Mouse (Mus musculus): ENCODE results near the gene Tmem163. TPM values are rescaled to one million over a fixed set of nuclear protein-coding genes. Genes with fewer than 3 reads are reported as not detected.
A peak's percentile ranks its signal among the peaks of the same experiment; 100 is the strongest.

Gene Tmem163
- total and polyA plus RNA-seq, 2 experiments: 0.09 to 0.35 TPM

GRCm38 (mm10) chr1:127609814-127610213, 69.5 kb downstream of the Tmem163 start:
- no peaks in the 10 kb centered on the region for H3K36me3 ChIP-seq (ENCODE audit: control insufficient read depth, insufficient read depth, low read length)
- no peaks in the 10 kb centered on the region for H3K27me3 ChIP-seq (ENCODE audit: control insufficient read depth, insufficient read depth, low read length)
- TF ChIP-seq CTCF (IDR thresholded peaks at IDR 0.05; ENCODE audit: low read depth, low read length) (no peak), POLR2A (IDR thresholded peaks at IDR 0.05; ENCODE audit: extremely low read depth, insufficient read depth, low read length) (no peak)
- H3K4me1 ChIP-seq (ENCODE audit: control insufficient read depth, insufficient read depth, low read length): 0 out of 2 replicates have a peak, but pooled peaks cover 2% of the 10 kb centered on the region
- no peak overlapping the region for H3K4me3 ChIP-seq (ENCODE audit: insufficient read depth, low read depth, low read length)
- no peak overlapping the region for H3K9ac ChIP-seq (ENCODE audit: low read depth, low read length)
- no peak for DNase-seq (ENCODE audit: extremely low read depth, low read depth, low spot score)
- no peaks in the 10 kb centered on the region for H3K79me2 ChIP-seq (ENCODE audit: control insufficient read depth, insufficient read depth, low read length)
- no peak overlapping the region for H3K27ac ChIP-seq (replicated peaks; ENCODE audit: insufficient read depth, low read depth, low read length)
- WGBS: 57% methylated on average over 2 of the region's 2 CpGs

DNA sequence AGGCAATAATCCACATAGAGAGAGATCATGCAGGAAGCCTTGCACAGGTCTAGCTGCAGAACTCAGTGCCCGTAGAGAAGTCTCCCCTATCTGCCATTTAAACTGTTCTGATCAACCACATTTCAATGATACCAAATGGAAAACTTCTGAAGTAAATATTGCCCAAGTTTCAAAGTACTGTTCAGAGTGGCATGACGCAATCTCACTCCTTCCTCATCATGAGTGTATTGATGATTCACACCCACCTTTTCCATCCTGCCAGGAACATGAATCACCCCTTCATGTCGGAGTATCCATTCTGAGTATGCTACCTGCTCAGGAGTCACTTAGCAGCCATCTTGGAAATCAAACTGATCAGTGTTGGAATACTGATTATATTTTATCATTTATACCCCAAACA, 71.0 kb downstream of the Tmem163 start:
- WGBS: 30% methylated on average over 3 of the region's 3 CpGs
- no peak overlapping the region for H3K27ac ChIP-seq (replicated peaks; ENCODE audit: insufficient read depth, low read depth, low read length)
- TF ChIP-seq CTCF (IDR thresholded peaks at IDR 0.05; ENCODE audit: low read depth, low read length) (no peak), POLR2A (IDR thresholded peaks at IDR 0.05; ENCODE audit: extremely low read depth, insufficient read depth, low read length) (no peak)

DNA sequence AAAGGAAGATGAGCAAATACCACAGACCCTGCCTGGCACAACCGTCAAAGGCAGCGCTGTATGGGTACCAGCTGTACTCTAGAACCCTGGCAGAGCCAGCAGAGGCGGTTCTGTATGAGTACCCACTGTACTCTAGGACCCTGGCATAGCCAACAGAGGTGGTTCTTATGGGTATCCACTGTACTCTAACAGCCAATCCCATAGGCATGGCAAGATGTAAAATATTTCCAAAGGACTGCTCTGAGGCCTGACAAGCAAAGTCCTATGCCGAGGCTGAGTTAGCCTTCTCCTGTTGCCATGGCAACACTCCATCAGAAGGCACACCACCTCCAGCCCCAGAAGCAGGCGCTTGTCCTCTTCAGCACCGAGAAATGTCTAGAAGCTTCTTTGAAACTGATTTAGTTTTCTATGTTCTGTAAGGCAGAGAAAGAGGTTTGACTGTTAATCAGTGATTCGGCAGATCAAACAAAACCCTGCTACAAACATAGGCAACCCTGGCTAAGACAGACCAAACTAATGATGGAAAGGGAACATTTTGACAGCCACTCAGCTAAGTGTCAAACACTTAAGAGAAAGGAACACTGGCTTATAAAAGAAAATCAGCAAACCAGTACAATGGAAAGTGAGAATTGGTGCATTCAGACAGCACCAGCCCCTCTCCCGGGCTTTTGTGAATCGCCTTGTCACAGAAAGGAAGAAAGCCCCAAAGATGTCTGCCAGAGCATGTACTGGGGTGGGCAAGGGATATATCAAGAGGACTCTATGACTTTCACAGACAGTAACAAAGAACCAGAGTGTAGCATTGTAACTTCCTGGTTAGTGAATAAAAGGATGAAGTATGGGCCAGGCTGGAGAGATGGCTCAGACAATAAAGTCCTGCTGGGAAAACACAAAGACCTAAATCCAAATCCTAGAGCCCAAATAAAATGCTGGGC, 75.4 kb downstream of the Tmem163 start:
- no peaks in the 10 kb centered on the region for H3K79me2 ChIP-seq (ENCODE audit: control insufficient read depth, insufficient read depth, low read length)
- H3K27me3 ChIP-seq (ENCODE audit: control insufficient read depth, insufficient read depth, low read length): no peaks in the 10 kb centered on the region
- 80% methylated on average over 9 of the region's 9 CpGs for WGBS
- H3K36me3 ChIP-seq (ENCODE audit: control insufficient read depth, insufficient read depth, low read length): no peaks in the 10 kb centered on the region
- no peak overlapping the region for H3K9ac ChIP-seq (ENCODE audit: low read depth, low read length)
- DNase-seq (ENCODE audit: extremely low read depth, low read depth, low spot score): no peak
- H3K4me1 ChIP-seq (ENCODE audit: control insufficient read depth, insufficient read depth, low read length): 0 out of 2 replicates have a peak, but pooled peaks cover 2% of the 10 kb centered on the region
- TF ChIP-seq CTCF (IDR thresholded peaks at IDR 0.05; ENCODE audit: low read depth, low read length) (no peak), POLR2A (IDR thresholded peaks at IDR 0.05; ENCODE audit: extremely low read depth, insufficient read depth, low read length) (no peak)
- H3K27ac ChIP-seq (replicated peaks; ENCODE audit: insufficient read depth, low read depth, low read length): no peak overlapping the region
- no peak overlapping the region for H3K4me3 ChIP-seq (ENCODE audit: insufficient read depth, low read depth, low read length)

More for the DNA sequence above, 71.0 kb downstream of the Tmem163 start:
- H3K36me3 ChIP-seq (ENCODE audit: control insufficient read depth, insufficient read depth, low read length): no peaks in the 10 kb centered on the region
- H3K79me2 ChIP-seq (ENCODE audit: control insufficient read depth, insufficient read depth, low read length): no peaks in the 10 kb centered on the region
- H3K27me3 ChIP-seq (ENCODE audit: control insufficient read depth, insufficient read depth, low read length): no peaks in the 10 kb centered on the region
- no peak overlapping the region for H3K9ac ChIP-seq (ENCODE audit: low read depth, low read length)
- DNase-seq (ENCODE audit: extremely low read depth, low read depth, low spot score): peak; percentile 69
- H3K4me1 ChIP-seq (ENCODE audit: control insufficient read depth, insufficient read depth, low read length): 0 out of 2 replicates have a peak, but pooled peaks cover 2% of the 10 kb centered on the region
- no peak overlapping the region for H3K4me3 ChIP-seq (ENCODE audit: insufficient read depth, low read depth, low read length)

DNA sequence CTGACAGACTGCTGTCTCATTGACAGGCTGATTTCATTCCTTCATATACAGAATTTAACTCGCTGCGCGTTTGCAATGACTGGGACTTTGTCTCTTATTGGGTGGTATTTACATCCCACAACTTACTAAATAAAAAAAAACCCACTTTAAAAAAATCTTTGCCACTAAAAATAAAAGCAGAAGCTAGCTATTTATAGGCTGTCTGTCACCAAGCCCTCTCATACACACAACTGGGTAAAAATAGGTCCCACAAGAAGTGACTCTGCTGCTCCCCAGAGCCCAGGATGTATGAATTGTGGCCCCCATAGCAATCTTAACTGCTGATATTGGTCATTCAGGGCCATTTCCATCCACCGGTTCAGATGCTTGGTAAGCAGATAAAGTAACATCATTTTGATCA, 83.2 kb downstream of the Tmem163 start:
- Histone ChIP-seq H3K36me3 (ENCODE audit: control insufficient read depth, insufficient read depth, low read length) (no peaks in the 10 kb centered on the region), H3K4me1 (ENCODE audit: control insufficient read depth, insufficient read depth, low read length) (no peaks in the 10 kb centered on the region), H3K79me2 (ENCODE audit: control insufficient read depth, insufficient read depth, low read length) (no peaks in the 10 kb centered on the region), H3K27ac (replicated peaks; ENCODE audit: insufficient read depth, low read depth, low read length) (no peak overlapping the region), H3K4me3 (ENCODE audit: insufficient read depth, low read depth, low read length) (no peak overlapping the region), H3K27me3 (ENCODE audit: control insufficient read depth, insufficient read depth, low read length) (no peaks in the 10 kb centered on the region), H3K9ac (ENCODE audit: low read depth, low read length) (no peak overlapping the region)
- 82% methylated on average over 4 of the region's 4 CpGs for WGBS
- DNase-seq (ENCODE audit: extremely low read depth, low read depth, low spot score): no peak
- TF ChIP-seq CTCF (IDR thresholded peaks at IDR 0.05; ENCODE audit: low read depth, low read length): no peak
- TF ChIP-seq POLR2A (IDR thresholded peaks at IDR 0.05; ENCODE audit: extremely low read depth, insufficient read depth, low read length): no peak

- no peak overlapping the region for H3K9ac ChIP-seq (ENCODE audit: low read depth, low read length)
- WGBS: 10% methylated on average over 1 of the region's 1 CpGs
- H3K27me3 ChIP-seq (ENCODE audit: control insufficient read depth, insufficient read depth, low read length): no peaks in the 10 kb centered on the region
- H3K27ac ChIP-seq (replicated peaks; ENCODE audit: insufficient read depth, low read depth, low read length): no peak overlapping the region
- H3K4me1 ChIP-seq (ENCODE audit: control insufficient read depth, insufficient read depth, low read length): no peaks in the 10 kb centered on the region
- no peak overlapping the region for H3K4me3 ChIP-seq (ENCODE audit: insufficient read depth, low read depth, low read length)
- DNase-seq (ENCODE audit: extremely low read depth, low read depth, low spot score): peak; percentile 56
- TF ChIP-seq POLR2A (IDR thresholded peaks at IDR 0.05; ENCODE audit: extremely low read depth, insufficient read depth, low read length) (no peak), CTCF (IDR thresholded peaks at IDR 0.05; ENCODE audit: low read depth, low read length) (no peak)
- no peaks in the 10 kb centered on the region for H3K36me3 ChIP-seq (ENCODE audit: control insufficient read depth, insufficient read depth, low read length)
- H3K79me2 ChIP-seq (ENCODE audit: control insufficient read depth, insufficient read depth, low read length): no peaks in the 10 kb centered on the region
These were observed 83.6 kb downstream of the Tmem163 start for GRCm38 (mm10) chr1:127595735-127596134.

DNA sequence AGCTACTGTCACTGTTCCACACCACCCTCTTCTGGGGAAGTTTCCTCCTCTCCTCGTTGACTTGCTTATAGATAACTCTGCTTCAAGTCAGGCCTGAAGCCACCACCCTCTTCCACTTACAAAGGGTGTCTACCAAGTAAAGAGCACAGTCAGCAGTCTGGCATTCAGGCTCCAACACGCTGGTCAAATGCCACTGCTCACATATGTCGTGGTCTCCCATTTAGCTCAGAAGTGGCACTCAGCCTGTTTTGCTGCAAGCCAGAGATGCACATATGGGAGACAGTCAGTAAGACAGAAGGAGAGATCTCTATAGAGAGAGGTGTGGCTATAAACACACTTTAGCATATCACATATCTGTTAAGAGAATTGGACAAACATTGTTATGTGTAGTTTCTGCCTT, 89.8 kb downstream of the Tmem163 start:
- 63% methylated on average over 3 of the region's 3 CpGs for WGBS
- no peaks in the 10 kb centered on the region for H3K27me3 ChIP-seq (ENCODE audit: control insufficient read depth, insufficient read depth, low read length)
- TF ChIP-seq CTCF (IDR thresholded peaks at IDR 0.05; ENCODE audit: low read depth, low read length): no peak
- TF ChIP-seq POLR2A (IDR thresholded peaks at IDR 0.05; ENCODE audit: extremely low read depth, insufficient read depth, low read length): no peak
- no peak overlapping the region for H3K27ac ChIP-seq (replicated peaks; ENCODE audit: insufficient read depth, low read depth, low read length)
- H3K79me2 ChIP-seq (ENCODE audit: control insufficient read depth, insufficient read depth, low read length): no peaks in the 10 kb centered on the region
- no peak overlapping the region for H3K9ac ChIP-seq (ENCODE audit: low read depth, low read length)
- H3K4me3 ChIP-seq (ENCODE audit: insufficient read depth, low read depth, low read length): no peak overlapping the region
- no peak for DNase-seq (ENCODE audit: extremely low read depth, low read depth, low spot score)
- no peaks in the 10 kb centered on the region for H3K36me3 ChIP-seq (ENCODE audit: control insufficient read depth, insufficient read depth, low read length)
- no peaks in the 10 kb centered on the region for H3K4me1 ChIP-seq (ENCODE audit: control insufficient read depth, insufficient read depth, low read length)
